Mouse (Mus musculus) liver, embryonic 14.5 days (tissue): ENCODE data around the gene Pisd.
"Not testable (repeated sequence)": the region's sequence is repeated elsewhere in the genome, so short reads cannot be mapped to it uniquely, and the experiment has no call there.

ENCODE experiments used
- CTCF ChIP-seq: IDR thresholded peaks from 2 replicates; pipeline ENCODE4 v1.5.1; 2016; ENCODE audit warnings: antibody characterized with exemption, low read depth, control low read depth
- EP300 ChIP-seq: IDR thresholded peaks from 2 replicates; pipeline ENCODE4 v1.6.1; 2016; ENCODE audit warnings: antibody characterized with exemption, low read depth

GRCm38 (mm10) chr5:32828766-32829165 is 43.3 kb upstream of the Pisd start:
- TF ChIP-seq CTCF, EP300: not testable (repeated sequence)
